Mouse (Mus musculus) c-Kit-negative CD71-positive TER-119-positive erythroid progenitor cells, embryonic 14.5 days (primary cell): ENCODE data around the gene Map2k4.

Experiments used
- DNase-seq: peaks from one replicate; pipeline ENCODE4 v3.0.0-alpha.2; 2013; ENCODE audit warnings: low read depth, low spot score

Gene Map2k4

GRCm38 (mm10) chr11:65788154-65788553, at the start of gene Map2k4:
Gene Map2k4, minus strand, starts transcription at chr11:65788297.
- DNase-seq, result peak; percentile 85

- no peak for DNase-seq
Measured at GRCm38 (mm10) chr11:65824556-65824955, 36.5 kb upstream of the Map2k4 start.

DNA sequence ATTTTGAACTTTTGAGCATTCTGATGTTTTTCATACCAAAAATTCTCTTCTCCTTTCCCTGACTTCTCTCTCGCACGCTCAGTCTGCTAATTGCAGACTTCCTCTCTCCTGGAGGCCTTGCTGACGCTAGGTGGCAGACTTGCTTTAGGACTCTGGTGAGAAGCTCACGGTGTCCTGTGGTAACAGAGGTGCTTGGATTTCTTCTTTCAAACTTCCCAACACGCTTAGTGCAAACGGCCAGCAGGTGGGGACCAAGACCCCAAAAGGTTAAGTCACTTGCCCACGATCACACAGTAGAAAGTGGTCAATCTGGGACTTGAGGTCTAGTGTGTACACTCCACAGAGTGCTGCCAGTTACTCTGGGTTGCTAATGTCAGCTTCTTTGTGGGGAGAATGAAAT, 32.8 kb upstream of the Map2k4 start:
- no peak for DNase-seq

DNA sequence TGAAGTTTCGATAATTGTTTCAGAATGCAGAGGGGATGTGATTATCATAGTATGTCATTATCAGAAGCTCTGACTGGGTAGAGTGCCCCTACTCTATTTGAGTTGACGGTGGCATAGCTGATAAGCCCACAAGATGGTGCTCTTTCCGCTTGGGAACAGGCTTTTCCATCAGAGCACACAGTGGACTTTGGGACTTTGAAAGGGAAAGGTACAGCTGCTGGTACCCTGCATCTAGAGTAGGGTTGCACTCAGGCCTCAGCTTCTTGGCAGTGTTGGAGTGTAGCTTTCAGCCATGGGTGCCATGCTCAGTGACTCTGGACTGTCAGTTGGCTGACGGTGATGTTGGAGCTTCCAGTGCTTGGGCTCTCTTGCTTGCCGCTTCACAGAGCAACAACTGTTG, 32.2 kb upstream of the Map2k4 start:
- no peak for DNase-seq

- no peak for DNase-seq
Measured at GRCm38 (mm10) chr11:65818193-65818592, 30.1 kb upstream of the Map2k4 start.

DNA sequence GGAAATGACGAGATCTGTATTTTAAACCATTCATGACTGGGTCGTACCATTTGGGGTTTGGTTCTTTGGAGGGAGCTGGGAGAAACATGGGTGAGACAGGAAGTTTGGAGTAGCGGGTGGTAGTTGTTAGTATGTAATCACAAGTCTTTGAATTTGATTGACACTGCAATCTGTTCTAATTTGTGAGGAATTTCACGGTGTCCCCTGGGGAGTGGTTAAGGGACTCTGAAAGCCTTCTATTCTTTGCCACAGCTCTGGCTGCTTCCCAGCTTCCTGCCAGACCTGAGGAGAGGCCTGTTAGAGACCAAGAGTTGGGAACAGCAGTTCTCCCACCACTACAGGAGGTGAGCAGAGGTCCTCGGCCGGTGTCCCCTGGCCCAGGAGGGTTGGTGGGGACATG, 28.1 kb upstream of the Map2k4 start:
- DNase-seq, result no peak

- no peak for DNase-seq
Measured at GRCm38 (mm10) chr11:65814381-65814780, 26.3 kb upstream of the Map2k4 start.

DNA sequence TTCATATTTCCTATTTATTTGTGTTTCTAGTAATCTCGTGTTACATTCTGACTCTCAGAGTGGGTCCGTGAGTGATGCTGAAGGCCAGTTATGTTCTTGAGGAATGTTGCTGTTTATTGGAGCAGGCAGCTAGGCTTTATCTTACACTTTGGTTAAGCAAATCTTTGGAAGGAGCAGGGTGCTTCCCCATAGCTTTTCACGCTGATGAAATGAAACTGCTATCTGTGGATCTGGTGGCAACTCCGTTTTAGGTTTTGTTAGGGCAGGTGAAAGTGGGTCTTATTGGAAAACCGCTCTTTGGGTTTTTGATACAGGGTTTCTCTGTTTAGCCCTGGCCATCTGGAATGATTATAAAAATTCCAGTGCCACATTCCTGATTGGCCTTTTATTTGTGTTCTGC, 24.0 kb upstream of the Map2k4 start:
- no peak for DNase-seq

DNA sequence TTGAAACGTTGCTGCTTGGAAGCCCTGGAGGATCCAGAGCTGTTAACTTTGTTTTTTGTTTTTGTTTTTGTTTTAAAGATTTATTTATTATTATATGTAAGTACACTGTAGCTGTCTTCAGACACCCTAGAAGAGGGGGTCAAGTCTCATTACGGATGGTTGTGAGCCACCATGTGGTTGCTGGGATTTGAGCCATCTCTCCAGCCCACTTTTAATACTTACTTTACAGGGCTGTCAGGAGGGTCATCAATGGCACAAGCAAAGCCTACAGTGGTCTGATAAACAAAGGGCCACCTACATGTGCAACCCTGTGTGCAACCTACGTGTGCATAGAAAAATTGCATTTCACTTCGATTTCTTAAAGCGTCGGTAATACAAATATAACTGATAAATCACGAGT, 19.5 kb upstream of the Map2k4 start:
- no peak for DNase-seq

GRCm38 (mm10) chr11:65806909-65807504, 18.9 kb upstream of the Map2k4 start, which contains the start of gene Zkscan6:
Gene Zkscan6, plus strand, starts transcription at chr11:65807175.
- peak; percentile 94 for DNase-seq

GRCm38 (mm10) chr11:65806321-65806904, 18.3 kb upstream of the Map2k4 start:
- no peak for DNase-seq

- DNase-seq, result no peak
Measured at GRCm38 (mm10) chr11:65801899-65802298, 13.8 kb upstream of the Map2k4 start.

- no peak for DNase-seq
Measured at GRCm38 (mm10) chr11:65795896-65796295, 7.8 kb upstream of the Map2k4 start.

- DNase-seq, result peak; percentile 66
Measured at GRCm38 (mm10) chr11:65794428-65795219, 6.5 kb upstream of the Map2k4 start.

GRCm38 (mm10) chr11:65787421-65788151, 511 bp downstream of the Map2k4 start:
- DNase-seq, result no peak

- DNase-seq, result no peak
Measured at GRCm38 (mm10) chr11:65786160-65786559, 1.9 kb downstream of the Map2k4 start.

- no peak for DNase-seq
Measured at GRCm38 (mm10) chr11:65781596-65781995, 6.5 kb downstream of the Map2k4 start.

GRCm38 (mm10) chr11:65779578-65779977, 8.5 kb downstream of the Map2k4 start:
- no peak for DNase-seq

DNA sequence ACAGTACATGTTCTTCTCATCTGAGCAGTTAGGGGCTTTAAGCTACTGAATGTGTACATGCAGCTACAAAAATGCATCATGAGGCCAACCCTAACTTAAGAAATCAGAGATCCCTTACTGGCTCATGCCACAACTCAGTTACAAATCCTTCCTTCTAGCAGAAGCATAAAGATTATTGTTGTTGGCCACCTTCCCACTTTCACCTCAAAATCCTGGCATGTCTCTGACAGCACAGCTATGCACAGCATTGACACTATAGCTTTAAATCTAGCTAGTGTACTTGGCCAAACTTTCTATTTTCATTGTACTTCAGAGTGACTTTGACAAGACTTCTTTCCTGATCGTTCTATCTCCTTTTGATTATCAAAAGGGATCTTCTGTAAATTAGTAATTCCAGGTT, 9.0 kb downstream of the Map2k4 start:
- DNase-seq, result no peak

GRCm38 (mm10) chr11:65777810-65778209, 10.3 kb downstream of the Map2k4 start:
- DNase-seq, result no peak

- DNase-seq, result no peak
Measured at GRCm38 (mm10) chr11:65776906-65777611, 11.0 kb downstream of the Map2k4 start.
